In genomic region chr3:37915673-37916072, GRCm38 (mm10) we compare ENCODE assay signal across 19 mouse cellular contexts.
"Had no signal": no experiment of that assay in that cellular context is flagged by ENCODE, and none has a peak within 500 bp of the region (broad histone marks: within the 10 kb centered on the region; RNA-seq: fewer than 3 reads in every experiment).

No protein-coding gene starts in this region.

- H3K36me3 ChIP-seq: liver, embryonic 13.5 days; midbrain, embryonic 10.5 days; midbrain, embryonic 15.5 days; neural tube, embryonic 12.5 days; neural tube, embryonic 15.5 days had no signal

- DNase-seq: layer of hippocampus, postnatal 36 days; liver, embryonic 13.5 days; lung, adult 2 months; lung, postnatal 10 days; lung, postnatal 36 days; right cerebral cortex, adult 18-20 months; right cerebral cortex, postnatal 14 days; right cerebral cortex, postnatal 4 days; thymus, adult 2 months; thymus, postnatal 14 days; thymus, postnatal 4 days had no signal

- H3K9me3 ChIP-seq: liver, embryonic 13.5 days; midbrain, embryonic 10.5 days; midbrain, embryonic 15.5 days; neural tube, embryonic 12.5 days; neural tube, embryonic 15.5 days had no signal

- H3K27ac ChIP-seq: left cerebral cortex, adult 2 months; liver, embryonic 13.5 days; midbrain, embryonic 15.5 days; neural tube, embryonic 12.5 days; neural tube, embryonic 15.5 days; stomach, postnatal 0 days had no signal

- ATAC-seq: intestine, postnatal 0 days; midbrain, embryonic 15.5 days had no signal

- H3K27me3 ChIP-seq: liver, embryonic 13.5 days; megakaryocyte, embryonic 14.5 days; midbrain, embryonic 15.5 days had no signal

- H3K4me3 ChIP-seq: left cerebral cortex, adult 2 months; liver, embryonic 13.5 days; megakaryocyte, embryonic 14.5 days; midbrain, embryonic 10.5 days; midbrain, embryonic 15.5 days; neural tube, embryonic 12.5 days; neural tube, embryonic 15.5 days had no signal

- H3K9ac ChIP-seq: liver, embryonic 13.5 days; midbrain, embryonic 15.5 days; neural tube, embryonic 12.5 days; neural tube, embryonic 15.5 days had no signal

- H3K4me1 ChIP-seq: liver, embryonic 13.5 days; midbrain, embryonic 15.5 days had no signal

- H3K4me2 ChIP-seq: liver, embryonic 13.5 days; midbrain, embryonic 15.5 days; neural tube, embryonic 12.5 days; neural tube, embryonic 15.5 days had no signal
